Mouse (Mus musculus) lung, postnatal 25 days (tissue): ENCODE data around the gene Cer1.

Source experiments
- DNase-seq: peaks from one replicate; pipeline ENCODE4 v3.0.0; 2022; ENCODE audit warnings: low spot score

Cer1 gene

GRCm38 (mm10) chr4:82884636-82885534, at the start of gene Cer1:
TSS of gene Cer1 (minus strand) at chr4:82885148.
- no peak for DNase-seq

- peak; percentile 25 for DNase-seq
Observed at GRCm38 (mm10) chr4:82934308-82934707, 49.4 kb upstream of the Cer1 start.

- peak; percentile 69 for DNase-seq
Observed at GRCm38 (mm10) chr4:82933698-82934210, 48.8 kb upstream of the Cer1 start.

GRCm38 (mm10) chr4:82930079-82930478, 45.1 kb upstream of the Cer1 start:
- DNase-seq: no peak

DNA sequence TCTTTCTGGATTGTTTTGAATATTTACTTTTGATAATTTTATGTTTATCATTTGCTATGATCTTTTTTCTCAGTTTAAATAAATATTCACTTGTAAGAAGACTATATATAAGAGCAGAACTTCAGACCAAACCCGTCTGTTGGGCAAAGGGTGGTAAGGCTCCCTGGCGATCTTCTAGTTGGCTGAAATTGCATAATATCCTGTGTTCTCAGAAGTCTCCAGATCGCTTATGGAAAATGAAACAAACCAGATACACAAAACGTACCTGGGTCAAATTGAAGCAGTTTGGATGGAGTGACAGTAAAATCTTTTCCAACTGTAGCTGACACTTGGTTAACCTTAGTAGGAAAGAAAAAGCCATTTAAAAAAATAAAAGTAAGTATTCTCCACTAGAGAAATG, 37.0 kb upstream of the Cer1 start:
- no peak for DNase-seq

GRCm38 (mm10) chr4:82918625-82919024, 33.7 kb upstream of the Cer1 start:
- no peak for DNase-seq

- no peak for DNase-seq
Observed at GRCm38 (mm10) chr4:82916678-82917050, 31.7 kb upstream of the Cer1 start.

- DNase-seq: no peak
Observed at GRCm38 (mm10) chr4:82916003-82916677, 31.2 kb upstream of the Cer1 start.

DNA sequence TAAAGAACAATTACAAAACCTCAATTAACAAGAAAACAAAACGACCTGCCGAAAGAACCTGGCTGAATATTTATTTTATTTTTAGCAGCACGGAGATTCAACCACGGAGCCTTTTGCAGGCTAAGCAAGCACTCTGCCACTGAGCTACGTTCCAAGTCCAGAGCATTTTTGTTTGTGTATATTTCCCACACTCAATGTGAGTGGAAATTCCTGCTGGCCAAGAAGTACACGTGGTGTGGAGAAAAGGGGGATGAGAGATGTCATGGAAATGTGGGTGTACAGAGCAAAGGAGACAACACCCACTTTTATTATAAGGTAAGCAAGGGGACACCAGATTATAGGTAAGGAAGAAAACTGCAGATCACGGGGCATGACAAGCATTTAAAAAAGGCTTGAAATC, 30.6 kb upstream of the Cer1 start:
- DNase-seq: peak; percentile 59

DNA sequence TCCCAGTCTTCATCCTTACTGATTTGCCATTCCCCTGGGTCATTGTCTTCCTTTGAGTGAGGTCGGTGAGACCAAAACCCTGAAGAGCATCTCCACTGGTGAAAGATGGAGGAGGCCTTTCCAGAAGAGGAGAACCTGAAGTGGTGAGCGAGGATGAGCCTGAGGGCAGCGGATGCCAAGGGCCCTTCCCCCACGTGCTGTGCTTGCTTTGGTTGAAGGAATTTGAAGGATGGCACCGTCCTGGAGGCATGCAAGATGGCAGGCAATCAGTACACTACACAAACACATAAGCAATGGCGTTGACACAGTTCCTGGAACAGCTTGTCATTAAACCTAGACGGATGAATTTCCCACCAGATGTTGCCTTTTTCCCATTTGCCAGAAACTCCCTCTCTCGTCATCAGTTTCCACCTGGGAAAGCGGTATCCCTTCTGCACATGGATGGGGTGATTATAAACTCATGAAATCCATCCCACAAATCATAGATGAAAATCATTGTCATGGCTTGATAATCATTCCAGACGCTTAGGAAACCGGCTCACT, 29.7 kb upstream of the Cer1 start:
- no peak for DNase-seq

DNA sequence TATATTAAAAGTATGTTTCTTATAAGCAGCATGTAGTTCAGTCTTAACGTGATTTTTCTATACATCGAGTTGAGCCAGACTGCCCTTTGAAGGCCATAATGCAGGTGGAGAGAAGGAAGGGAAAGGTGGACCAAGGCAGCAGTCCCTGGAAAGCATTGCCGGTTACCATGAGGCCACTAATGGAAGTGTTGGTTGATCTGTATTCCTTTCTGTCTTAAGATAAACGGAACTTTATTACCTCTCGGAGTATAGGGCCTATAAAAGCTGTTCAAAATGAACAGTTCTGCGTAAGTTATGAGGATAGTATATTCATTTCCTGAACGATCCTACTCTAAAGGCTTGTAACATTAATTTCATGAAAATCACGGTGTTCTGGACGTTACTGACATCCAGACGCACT, 10.3 kb upstream of the Cer1 start:
- DNase-seq: no peak

- DNase-seq: no peak
Observed at GRCm38 (mm10) chr4:82892247-82892646, 7.3 kb upstream of the Cer1 start.

DNA sequence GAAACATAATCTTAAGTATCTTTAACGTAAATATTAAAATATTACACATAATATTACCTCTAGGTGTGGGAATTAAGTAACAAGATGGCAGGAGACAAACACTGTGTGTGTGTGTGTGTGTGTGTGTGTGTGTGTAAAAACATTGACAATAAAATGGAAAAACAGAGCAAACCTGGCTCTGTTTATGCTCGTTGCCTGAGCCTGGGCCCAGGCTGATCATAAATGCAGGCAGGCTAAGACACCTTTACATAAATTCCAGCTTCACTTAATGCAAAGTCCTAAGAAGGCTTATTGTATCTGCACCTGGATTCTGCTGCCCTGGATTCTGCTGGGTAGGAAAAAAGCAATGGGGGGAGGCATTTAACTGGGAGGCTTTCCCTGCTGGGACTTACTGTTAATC, 6.6 kb upstream of the Cer1 start:
- DNase-seq: no peak

GRCm38 (mm10) chr4:82891049-82891448, 6.1 kb upstream of the Cer1 start:
- DNase-seq: no peak

- DNase-seq: no peak
Observed at GRCm38 (mm10) chr4:82890585-82890984, 5.6 kb upstream of the Cer1 start.

DNA sequence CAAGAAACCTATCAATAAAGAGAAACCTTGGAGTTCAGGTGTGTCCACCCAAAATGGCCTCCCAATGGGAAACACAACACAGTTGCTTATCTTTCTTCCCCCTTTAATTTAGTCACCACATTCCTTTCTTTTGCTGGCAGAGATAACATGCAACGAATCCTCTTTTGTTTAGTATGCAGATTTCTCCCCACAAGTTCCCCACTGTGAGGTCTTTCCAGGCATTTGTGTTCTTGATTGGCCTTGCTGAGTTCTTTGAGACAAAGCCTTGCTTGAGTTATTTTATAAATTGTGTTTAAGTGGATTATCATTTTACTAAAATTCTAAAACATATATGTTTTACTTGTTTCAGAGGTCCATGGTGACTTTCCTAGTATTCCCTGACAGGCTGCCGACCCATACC, 1.2 kb upstream of the Cer1 start:
- DNase-seq: no peak

DNA sequence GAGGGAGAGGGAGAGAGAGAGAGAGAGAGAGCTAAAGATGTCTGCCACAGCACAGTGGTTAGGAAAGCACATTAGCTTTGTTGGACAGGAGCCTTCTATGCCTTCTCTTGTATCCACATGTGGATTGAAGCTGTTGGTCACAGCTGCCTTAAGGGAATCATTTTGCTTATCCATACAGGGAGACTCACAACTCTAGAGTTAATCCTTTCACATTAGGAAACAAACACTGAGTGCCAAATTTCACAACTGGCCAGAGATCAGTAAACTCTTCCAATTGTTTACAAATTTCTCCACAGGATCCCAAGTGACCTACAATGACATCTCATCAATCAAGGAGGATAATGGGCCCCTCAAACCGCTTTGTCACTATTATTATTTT, 576 bp upstream of the Cer1 start:
- no peak for DNase-seq

DNA sequence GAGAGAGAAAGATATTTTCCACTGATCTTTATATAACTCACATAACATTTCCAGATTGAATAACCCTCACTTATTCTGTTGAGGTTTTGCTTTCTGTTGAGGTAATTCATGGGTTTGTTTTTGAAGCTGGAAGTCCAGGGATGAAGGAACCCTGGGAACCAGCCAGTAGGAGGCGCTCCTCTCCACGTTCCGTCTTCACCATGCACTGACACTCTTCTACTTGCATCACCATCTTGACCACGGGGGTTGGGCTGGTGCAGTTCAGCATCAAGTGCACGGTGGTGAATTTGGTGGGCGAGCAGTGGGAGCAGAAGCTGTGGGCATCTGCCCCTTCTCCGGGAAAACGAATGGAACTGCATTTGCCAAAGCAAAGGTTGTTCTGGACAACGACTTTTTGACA, 2.4 kb downstream of the Cer1 start:
- no peak for DNase-seq

DNA sequence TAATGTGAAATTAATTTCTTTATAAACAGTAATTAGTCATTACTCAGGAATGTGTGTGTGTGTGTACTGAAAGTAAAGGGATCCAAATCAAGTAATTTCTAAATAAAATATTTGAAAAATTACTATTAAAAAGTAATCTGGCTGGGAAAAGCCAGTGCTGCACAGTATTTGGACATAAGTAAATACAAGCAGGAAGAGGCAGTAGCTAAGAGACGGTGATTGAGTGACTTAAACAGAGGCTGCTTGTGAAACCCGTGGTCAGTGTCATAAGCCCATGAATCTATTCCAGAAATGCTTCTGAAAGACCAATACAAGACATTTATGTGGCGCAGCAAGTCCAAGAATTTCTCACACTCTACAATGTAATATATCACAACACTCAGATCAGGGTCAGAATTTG, 3.6 kb downstream of the Cer1 start:
- peak; percentile 16 for DNase-seq

- no peak for DNase-seq
Observed at GRCm38 (mm10) chr4:82880243-82880642, 4.7 kb downstream of the Cer1 start.

GRCm38 (mm10) chr4:82879152-82879551, 5.8 kb downstream of the Cer1 start:
- DNase-seq: peak; percentile 47

DNA sequence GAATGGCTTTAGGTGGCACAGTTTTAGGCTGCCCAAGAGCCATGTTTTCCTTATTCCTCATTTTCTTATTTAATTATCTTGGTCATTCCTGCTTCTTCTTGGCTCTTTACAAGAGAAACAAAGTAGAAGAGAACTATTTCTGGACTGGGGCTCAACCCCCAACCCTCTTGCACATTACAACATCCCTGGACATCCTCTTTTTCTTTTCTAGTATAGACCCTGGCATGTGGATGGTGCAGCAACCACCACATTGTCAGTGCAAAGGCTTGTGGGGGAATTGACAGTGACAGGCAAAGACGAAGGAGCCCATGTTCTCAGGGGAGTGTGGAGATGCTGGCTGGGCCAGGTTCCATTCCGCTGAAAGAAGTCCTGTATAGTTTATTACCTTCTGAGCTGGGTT, 8.3 kb downstream of the Cer1 start:
- DNase-seq: no peak

DNA sequence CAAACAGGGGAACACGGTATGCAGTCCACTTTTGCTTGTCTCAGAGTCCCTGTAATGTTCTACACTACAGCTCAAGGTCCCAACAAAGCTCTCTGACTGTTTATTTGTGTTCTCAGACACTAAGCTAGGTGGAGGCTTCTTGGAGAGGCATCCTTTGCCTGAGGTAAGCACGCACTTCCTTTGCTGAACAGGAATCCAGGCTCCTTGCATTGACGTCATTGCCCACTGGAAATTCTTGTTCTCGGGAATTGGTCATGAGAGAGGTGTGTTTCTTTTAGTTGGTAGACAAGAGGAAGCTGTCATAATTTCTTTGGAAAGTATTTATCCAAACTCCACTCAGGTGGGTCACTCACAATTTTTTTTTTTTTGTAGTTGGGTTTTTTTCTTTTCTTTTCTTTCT, 9.4 kb downstream of the Cer1 start:
- DNase-seq: peak; percentile 59
